Mouse (Mus musculus) MEL (cell line): ENCODE measurements around the gene Slc44a5. TPM values are rescaled to one million over a fixed set of nuclear protein-coding genes. Genes with fewer than 3 reads are reported as not detected.
"Not testable (repeated sequence)": the region's sequence is repeated elsewhere in the genome, so short reads cannot be mapped to it uniquely, and the experiment has no call there.

Source experiments
- DNase-seq: peaks from one replicate; pipeline ENCODE4 v3.0.0; 2011; ENCODE audit warnings: low read depth, low spot score
- H3K27ac ChIP-seq: 2 replicates; pipeline ENCODE4 v1.5.1; 2012; ENCODE audit warnings: low read depth, mild to moderate bottlenecking, control low read depth, low read length, moderate library complexity; ENCODE audit not compliant: control insufficient read depth
- H3K27me3 ChIP-seq, 2 experiments: fragments of 150-350 bp in 1 of 2; sonication (generic) in 1 of 2; 2 replicates each; pipeline ENCODE4 v1.6.1; 2012; ENCODE audit warnings: low read length in 2 of 2, mild to moderate bottlenecking in 2 of 2, improper control_type of control experiment in 1 of 2, moderate library complexity in 1 of 2; ENCODE audit not compliant: insufficient read depth in 2 of 2, control insufficient read depth in 1 of 2
- H3K36me3 ChIP-seq, 2 experiments: 2 replicates each; pipeline ENCODE4 v1.6.1; 2012 to 2014; ENCODE audit warnings: low read length in 2 of 2, improper control_type of control experiment in 1 of 2, inconsistent platforms in 1 of 2, mild to moderate bottlenecking in 1 of 2; ENCODE audit not compliant: insufficient read depth in 2 of 2, control insufficient read depth in 1 of 2
- H3K4me1 ChIP-seq, 2 experiments: fragments of 150-350 bp in 1 of 2; sonication (generic) in 1 of 2; 2 replicates each; pipeline ENCODE4 v1.6.1; 2012; ENCODE audit warnings: low read length in 2 of 2, improper control_type of control experiment in 1 of 2, mild to moderate bottlenecking in 1 of 2; ENCODE audit not compliant: insufficient read depth in 2 of 2, control insufficient read depth in 1 of 2
- H3K4me3 ChIP-seq, 2 experiments: fragments of 150-350 bp in 1 of 2; sonication (generic) in 1 of 2; 2 replicates each; pipeline ENCODE4 v1.5.1; 2012; ENCODE audit warnings: low read depth in 2 of 2, low read length in 2 of 2, mild to moderate bottlenecking in 2 of 2, moderate library complexity in 2 of 2, control low read depth in 1 of 2, improper control_type of control experiment in 1 of 2; ENCODE audit not compliant: control insufficient read depth in 1 of 2, insufficient read depth in 1 of 2
- H3K79me2 ChIP-seq: 2 replicates; pipeline ENCODE4 v1.6.1; 2012; ENCODE audit warnings: mild to moderate bottlenecking, low read length, moderate library complexity; ENCODE audit not compliant: control insufficient read depth, poor library complexity, insufficient read depth
- H3K9ac ChIP-seq: 2 replicates; pipeline ENCODE4 v1.6.1; 2012; ENCODE audit warnings: low read depth, mild to moderate bottlenecking, control low read depth, low read length, moderate library complexity; ENCODE audit not compliant: control insufficient read depth, poor library complexity, severe bottlenecking
- H3K9me3 ChIP-seq: fragments of 150-350 bp; sonication (generic); replicated peaks from 2 replicates; pipeline ENCODE4 v1.6.1; 2012; ENCODE audit warnings: mild to moderate bottlenecking, low read length, improper control_type of control experiment, moderate library complexity; ENCODE audit not compliant: insufficient read depth
- CHD1 ChIP-seq: IDR thresholded peaks from 2 replicates; pipeline ENCODE4 v1.6.1; 2012; ENCODE audit warnings: low read depth, mild to moderate bottlenecking, inconsistent platforms, low read length, improper control_type of control experiment
- CTCF ChIP-seq, 3 experiments: IDR thresholded peaks in 2 of 3; conservative IDR thresholded peaks in 1 of 3; 2 replicates each; pipeline ENCODE4 v1.5.1; 2011 to 2012; ENCODE audit warnings: low read length in 3 of 3, low read depth in 2 of 3, mild to moderate bottlenecking in 2 of 3, improper control_type of control experiment in 1 of 3, inconsistent platforms in 1 of 3, mixed read lengths in 1 of 3, moderate library complexity in 1 of 3; ENCODE audit not compliant: control insufficient read depth in 1 of 3, insufficient read depth in 1 of 3, poor library complexity in 1 of 3, severe bottlenecking in 1 of 3
- EP300 ChIP-seq, 2 experiments: IDR thresholded peaks; 2 replicates each; pipeline ENCODE4 v1.6.1; 2011; ENCODE audit warnings: improper control_type of control experiment in 2 of 2, low read length in 2 of 2, low read depth in 1 of 2, mild to moderate bottlenecking in 1 of 2
- HCFC1 ChIP-seq: IDR thresholded peaks from 2 replicates; pipeline ENCODE4 v1.6.1; 2012; ENCODE audit warnings: low read depth, mild to moderate bottlenecking, inconsistent platforms, low read length, improper control_type of control experiment, moderate library complexity
- KAT2A ChIP-seq: conservative IDR thresholded peaks from 2 replicates; pipeline ENCODE4 v1.6.1; 2012; ENCODE audit warnings: low read depth, low read length, improper control_type of control experiment, inconsistent platforms
- MAX ChIP-seq: IDR thresholded peaks from 2 replicates; pipeline ENCODE4 v1.6.1; 2011; ENCODE audit warnings: low read length, improper control_type of control experiment
- NELFE ChIP-seq: IDR thresholded peaks from 2 replicates; pipeline ENCODE4 v1.6.1; 2011; ENCODE audit warnings: low read depth, low read length, improper control_type of control experiment
- RCOR1 ChIP-seq: IDR thresholded peaks from 2 replicates; pipeline ENCODE4 v1.6.1; 2012; ENCODE audit warnings: low read depth, mild to moderate bottlenecking, inconsistent platforms, low read length, improper control_type of control experiment
- TBP ChIP-seq: IDR thresholded peaks from 2 replicates; pipeline ENCODE4 v1.8.0; 2011; ENCODE audit warnings: low read depth, low read length, improper control_type of control experiment
- USF1 ChIP-seq: IDR thresholded peaks from 2 replicates; pipeline ENCODE4 v1.6.1; 2014; ENCODE audit warnings: low read depth, mild to moderate bottlenecking, inconsistent platforms, low read length, improper control_type of control experiment, moderate library complexity
- ZKSCAN1 ChIP-seq: IDR thresholded peaks from 2 replicates; pipeline ENCODE4 v1.6.1; 2012; ENCODE audit warnings: low read depth, mild to moderate bottlenecking, inconsistent platforms, low read length, improper control_type of control experiment, moderate library complexity
- polyA plus RNA-seq, 2 experiments: library from polyadenylated mRNA; stranded (reverse) in 1 of 2; unstranded in 1 of 2; fragments of >175 nt in 1 of 2; fragments of >200 nt in 1 of 2; gene quantifications; 2 replicates each; pipeline versions ENCODE4 v1.2.1 to v1.2.4; 2012; ENCODE audit warnings: low replicate concordance in 2 of 2, low read depth in 1 of 2; ENCODE audit not compliant: insufficient read length in 2 of 2, insufficient read depth in 1 of 2, missing spikeins in 1 of 2
- total RNA-seq: library from RNA; depleted of rRNA; stranded (reverse); fragments of 300-350 nt; gene quantifications from 2 replicates; pipeline ENCODE4 v1.2.3, GENCODE M21; 2012

Slc44a5 gene
- total and polyA plus RNA-seq, 3 experiments, result not detected

DNA sequence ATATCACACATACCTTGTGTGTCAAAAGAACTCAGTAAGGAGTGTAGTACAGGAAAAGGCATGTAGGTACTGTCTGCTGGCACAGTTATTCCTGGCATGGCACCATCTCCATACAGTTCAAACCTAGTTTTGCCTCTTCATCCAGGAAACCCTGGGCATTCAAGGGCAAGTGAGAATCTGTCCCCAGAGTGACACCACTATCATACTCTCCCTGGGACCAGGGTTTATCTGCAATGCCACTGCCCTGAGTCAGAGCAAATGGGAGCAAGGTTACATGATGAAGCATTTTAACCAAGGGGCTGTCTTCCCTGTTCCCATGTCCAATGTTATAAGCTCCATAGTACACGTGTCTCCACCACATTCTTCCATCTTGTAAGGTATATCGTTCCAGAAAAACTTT is 278.2 kb downstream of the Slc44a5 start:
- H3K4me1 ChIP-seq, result no peaks in the 10 kb centered on the region
- no peaks in the 10 kb centered on the region for H3K79me2 ChIP-seq
- no peaks in the 10 kb centered on the region for H3K27me3 ChIP-seq
- no peak overlapping the region for H3K27ac ChIP-seq
- H3K9me3 ChIP-seq, result no peaks in the 10 kb centered on the region
- no peak for TF ChIP-seq KAT2A
- no peak for TF ChIP-seq USF1
- no peak for TF ChIP-seq EP300 (IDR thresholded peaks at IDR 0.05; ENCODE audit: low read depth in 1 of 2, low read length in 2 of 2)
- TF ChIP-seq RCOR1, result no peak
- no peak for TF ChIP-seq CTCF (IDR thresholded peaks at IDR 0.05 in 2 of 3, conservative IDR thresholded peaks at IDR 0.05 in 1 of 3; ENCODE audit: control insufficient read depth in 1 of 3, insufficient read depth in 1 of 3, low read depth in 2 of 3, low read length in 3 of 3, poor library complexity in 1 of 3, severe bottlenecking in 1 of 3)
- TF ChIP-seq TBP, result no peak
- no peak for TF ChIP-seq ZKSCAN1
- TF ChIP-seq, all 39 proteins: peak for 0
- Histone ChIP-seq H3K9ac (no peak overlapping the region), H3K4me3 (no peak overlapping the region), H3K36me3 (no peaks in the 10 kb centered on the region)
- no peak for DNase-seq

DNA sequence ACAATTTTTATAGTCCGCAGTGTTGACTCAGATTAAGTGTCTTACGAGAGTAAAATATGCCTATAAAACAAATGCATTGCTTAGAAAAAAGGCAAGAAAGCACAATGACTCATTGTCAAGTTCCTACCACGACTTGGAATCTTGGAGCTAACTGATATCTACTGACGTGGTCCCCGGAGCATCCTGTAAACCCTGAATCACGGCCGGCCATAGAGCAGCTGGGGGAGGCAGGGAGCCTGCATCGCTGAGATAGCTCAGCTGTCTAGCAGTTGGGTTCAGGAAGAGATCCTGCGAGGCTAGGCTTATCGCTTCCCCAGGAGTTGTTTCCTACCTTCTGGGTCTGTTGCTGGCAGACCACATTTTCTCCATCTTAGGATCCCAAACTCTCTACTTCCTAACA is 279.0 kb downstream of the Slc44a5 start:
- no peak overlapping the region for H3K4me3 ChIP-seq
- TF ChIP-seq MAX (no peak), HCFC1 (no peak), CHD1 (no peak), EP300 (IDR thresholded peaks at IDR 0.05; ENCODE audit: low read depth in 1 of 2, low read length in 2 of 2) (no peak), NELFE (no peak)
- H3K27me3 ChIP-seq, result no peaks in the 10 kb centered on the region
- no peaks in the 10 kb centered on the region for H3K9me3 ChIP-seq
- H3K4me1 ChIP-seq, result no peaks in the 10 kb centered on the region
- no peaks in the 10 kb centered on the region for H3K79me2 ChIP-seq
- no peaks in the 10 kb centered on the region for H3K36me3 ChIP-seq
- H3K27ac ChIP-seq, result no peak overlapping the region
- no peak overlapping the region for H3K9ac ChIP-seq
- DNase-seq, result no peak

DNA sequence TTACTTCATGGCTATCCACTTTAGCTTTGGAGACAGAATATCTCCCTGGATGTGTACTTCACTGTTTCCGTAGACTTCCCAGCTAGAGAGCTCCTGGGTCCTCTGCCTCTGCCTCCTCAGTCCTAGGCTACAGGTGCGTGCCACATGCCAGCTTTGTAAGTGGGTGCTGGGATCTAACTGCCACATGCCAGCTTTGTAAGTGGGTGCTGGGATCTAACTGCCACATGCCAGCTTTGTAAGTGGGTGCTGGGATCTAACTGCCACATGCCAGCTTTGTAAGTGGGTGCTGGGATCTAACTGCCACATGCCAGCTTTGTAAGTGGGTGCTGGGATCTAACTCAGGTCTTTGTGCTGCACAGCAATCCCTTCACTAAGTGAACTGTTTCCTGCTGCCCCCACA is 281.0 kb downstream of the Slc44a5 start:
- not testable (repeated sequence) for H3K4me1 ChIP-seq, H3K27ac ChIP-seq, H3K9me3 ChIP-seq, H3K27me3 ChIP-seq, H3K9ac ChIP-seq, H3K36me3 ChIP-seq, H3K79me2 ChIP-seq, DNase-seq, H3K4me3 ChIP-seq
